In the genomic region with DNA sequence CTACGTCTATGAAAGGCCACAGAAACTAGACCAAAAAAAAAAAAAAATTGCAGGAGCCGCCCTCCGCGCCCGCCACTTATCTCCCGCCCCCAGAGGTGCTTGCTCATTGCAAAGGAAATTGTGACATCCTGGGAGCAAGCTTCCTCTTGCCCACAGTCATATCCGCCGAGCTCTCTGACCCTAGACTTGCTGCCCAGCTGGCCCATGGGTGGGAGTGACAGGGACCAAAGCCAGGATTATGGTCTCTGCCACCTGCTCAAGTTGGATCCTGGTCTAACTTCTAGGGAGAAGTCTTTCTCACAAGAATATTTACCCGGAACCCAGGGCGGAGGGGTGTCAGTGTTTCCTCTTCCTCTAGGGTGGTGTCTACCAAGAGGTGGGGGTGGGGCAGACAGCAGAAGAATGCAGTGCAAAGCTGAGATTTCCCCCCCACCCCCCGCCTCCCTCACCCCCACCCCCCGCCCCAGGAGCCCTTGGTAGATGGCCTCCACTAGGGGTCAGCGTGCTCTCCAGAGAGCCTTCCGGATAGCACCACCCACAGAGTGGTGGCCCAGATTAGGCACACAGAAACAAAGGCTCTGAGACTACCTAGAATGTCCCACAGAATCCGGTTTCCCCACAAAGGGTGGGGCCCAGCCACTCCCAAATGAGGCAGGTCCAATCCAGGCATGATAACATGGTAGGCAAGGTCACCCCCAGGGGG, we compare ENCODE assay signal across 8 mouse cellular contexts. TPM values are rescaled to one million over a fixed set of nuclear protein-coding genes. Genes with fewer than 3 reads are reported as not detected.
DNase-seq lines count a peak whose midpoint lies in the region; ATAC-seq lines count a peak whose summit lies in the region.

No protein-coding gene starts in this region.

- H3K36me3 ChIP-seq in embryonic facial prominence, embryonic 15.5 days: no peaks in the 10 kb centered on the region
- H3K36me3 ChIP-seq in lung, embryonic 16.5 days (ENCODE audit: control insufficient read depth, insufficient read depth, low read length): no peaks in the 10 kb centered on the region; the same call in 1 of the 2 replicates
- peaks cover 2% of the 10 kb centered on the region; the same call in 1 of the 2 replicates for H3K36me3 ChIP-seq in splenic B cell, adult 2 months (ENCODE audit: control insufficient read depth, insufficient read depth, low read length, poor library complexity, severe bottlenecking)

- peak; percentile 70 to 73 for DNase-seq in cerebellum, postnatal 25 days
- DNase-seq in cerebellum, adult 11 months: no peak
- peak; percentile 53 for DNase-seq in kidney, adult 11 months
- DNase-seq in splenic B cell, adult 2 months (ENCODE audit: low read depth, low spot score): peak; percentile 81
- DNase-seq in right cerebral cortex, postnatal 4 days: no peak

- H3K9ac ChIP-seq in embryonic facial prominence, embryonic 15.5 days: no peak overlapping the region
- peak overlapping the region; percentile 20 for H3K9ac ChIP-seq in lung, embryonic 16.5 days (ENCODE audit: low read length)

- ATAC-seq in CD4-positive, CD25-positive, alpha-beta regulatory T cell, adult 4 months: peak; percentile 67
- no peak for ATAC-seq in embryonic facial prominence, embryonic 15.5 days (ENCODE audit: insufficient number of reproducible peaks, low FRiP score, low TSS enrichment, low read depth)
- peak; percentile 42; the same call in 1 of the 2 replicates for ATAC-seq in lung, embryonic 16.5 days (ENCODE audit: low read depth)

- 0 out of 2 replicates have a peak overlapping the region, but pooled peaks have one; percentile 6 for H3K4me2 ChIP-seq in embryonic facial prominence, embryonic 15.5 days (replicated peaks)
- peak overlapping the region; percentile 29 for H3K4me2 ChIP-seq in lung, embryonic 16.5 days (ENCODE audit: low read depth, low read length)

- H3K27me3 ChIP-seq in embryonic facial prominence, embryonic 15.5 days: no peaks in the 10 kb centered on the region
- no peaks in the 10 kb centered on the region for H3K27me3 ChIP-seq in lung, embryonic 16.5 days (ENCODE audit: control insufficient read depth, insufficient read depth, low read depth, low read length)
- no peaks in the 10 kb centered on the region for H3K27me3 ChIP-seq in splenic B cell, adult 2 months (ENCODE audit: control insufficient read depth, insufficient read depth, low read length, poor library complexity, severe bottlenecking)

- 0 out of 2 replicates have a peak overlapping the region, but pooled peaks have one; percentile 7 for H3K27ac ChIP-seq in embryonic facial prominence, embryonic 15.5 days (replicated peaks)
- peak overlapping the region; percentile 61 for H3K27ac ChIP-seq in lung, embryonic 16.5 days (ENCODE audit: low read length)

- WGBS in embryonic facial prominence, embryonic 15.5 days: 40% methylated on average over 14 of the region's 15 CpGs
- 23% methylated on average over 15 of the region's 15 CpGs for WGBS in lung, embryonic 16.5 days

- H3K4me1 ChIP-seq in embryonic facial prominence, embryonic 15.5 days: peaks cover 49% of the 10 kb centered on the region
- H3K4me1 ChIP-seq in lung, embryonic 16.5 days (replicated peaks; ENCODE audit: control insufficient read depth, insufficient read depth, low read length): peaks cover 57% of the 10 kb centered on the region

- no peaks in the 10 kb centered on the region for H3K9me3 ChIP-seq in embryonic facial prominence, embryonic 15.5 days (replicated peaks)
- H3K9me3 ChIP-seq in lung, embryonic 16.5 days (ENCODE audit: control insufficient read depth, low read length): no peaks in the 10 kb centered on the region

- H3K4me3 ChIP-seq in embryonic facial prominence, embryonic 15.5 days (replicated peaks): no peak overlapping the region
- H3K4me3 ChIP-seq in lung, embryonic 16.5 days (ENCODE audit: low read length): no peak overlapping the region

RNA-seq across cellular contexts. Expression of a gene that starts 10.9 kb away (rescaled TPM):
- 1 to 10 TPM; 3.3 to 4.3 TPM for polyA plus RNA-seq in CD4-positive, CD25-positive, alpha-beta regulatory T cell, adult 4 months (2017; shearing (Covaris generic))
- polyA plus RNA-seq in embryonic facial prominence, embryonic 15.5 days (2015; fragmentation: Nextera tagmentation; extraction: Ambion mirVana): 8.3 and 8.8 TPM in 2 replicates
- 17.9 and 19.6 TPM in 2 replicates for polyA plus RNA-seq in lung, embryonic 16.5 days (2015; fragmentation: Nextera tagmentation; extraction: Ambion mirVana)

RNA-seq across cellular contexts. Expression of a gene that starts 29.7 kb away (rescaled TPM):
- not detected for polyA plus RNA-seq in CD4-positive, CD25-positive, alpha-beta regulatory T cell, adult 4 months (2017; shearing (Covaris generic))
- not detected in 2 replicates for polyA plus RNA-seq in embryonic facial prominence, embryonic 15.5 days (2015; fragmentation: Nextera tagmentation; extraction: Ambion mirVana)
- polyA plus RNA-seq in lung, embryonic 16.5 days (2015; fragmentation: Nextera tagmentation; extraction: Ambion mirVana): not detected in 2 replicates

RNA-seq across cellular contexts. Expression of a gene that starts 34.6 kb away (rescaled TPM):
- 1 to 10 TPM; 1.1 to 3.5 TPM for polyA plus RNA-seq in CD4-positive, CD25-positive, alpha-beta regulatory T cell, adult 4 months (2017; shearing (Covaris generic))
- polyA plus RNA-seq in embryonic facial prominence, embryonic 15.5 days (2015; fragmentation: Nextera tagmentation; extraction: Ambion mirVana): 14.2 and 14.6 TPM in 2 replicates
- polyA plus RNA-seq in lung, embryonic 16.5 days (2015; fragmentation: Nextera tagmentation; extraction: Ambion mirVana): 5.2 and 5.8 TPM in 2 replicates

RNA-seq across cellular contexts. Expression of a gene that starts 37.4 kb away (rescaled TPM):
- polyA plus RNA-seq in CD4-positive, CD25-positive, alpha-beta regulatory T cell, adult 4 months (2017; shearing (Covaris generic)): not detected
- polyA plus RNA-seq in embryonic facial prominence, embryonic 15.5 days (2015; fragmentation: Nextera tagmentation; extraction: Ambion mirVana): 3.6 and 3.8 TPM in 2 replicates
- 5.0 and 11.0 TPM in 2 replicates for polyA plus RNA-seq in lung, embryonic 16.5 days (2015; fragmentation: Nextera tagmentation; extraction: Ambion mirVana)

RNA-seq across cellular contexts. Expression of a gene that starts 38.2 kb away (rescaled TPM):
- polyA plus RNA-seq in CD4-positive, CD25-positive, alpha-beta regulatory T cell, adult 4 months (2017; shearing (Covaris generic)): not detected
- 32.7 and 33.3 TPM in 2 replicates for polyA plus RNA-seq in embryonic facial prominence, embryonic 15.5 days (2015; fragmentation: Nextera tagmentation; extraction: Ambion mirVana)
- polyA plus RNA-seq in lung, embryonic 16.5 days (2015; fragmentation: Nextera tagmentation; extraction: Ambion mirVana): 13.3 TPM in 2 replicates

Comparison
In these comparisons a context has a peak if more than half of its experiments do, and no peak if none do; other contexts are left out.
1. DNase-seq: peak in cerebellum, postnatal 25 days (2 of 2), kidney, adult 11 months (single experiment) and splenic B cell, adult 2 months (single experiment); none in cerebellum, adult 11 months (single experiment) and right cerebral cortex, postnatal 4 days (single experiment).